Mouse (Mus musculus) small intestine, adult 2 months (tissue): Measurements from ENCODE around the gene Dyrk1a.

Experiments used
- CTCF ChIP-seq: fragments of 200-500 bp; IDR thresholded peaks from 2 replicates; pipeline ENCODE4 v1.5.1; 2012; ENCODE audit warnings: low read depth, mild to moderate bottlenecking, control low read depth, inconsistent platforms, low read length, moderate library complexity, mixed read lengths; ENCODE audit not compliant: insufficient replicate concordance, insufficient read length; ENCODE audit errors: extremely low read depth
- POLR2A ChIP-seq: fragments of 200-500 bp; IDR thresholded peaks from 2 replicates; pipeline ENCODE4 v1.6.1; 2012; ENCODE audit warnings: low read depth, mild to moderate bottlenecking, control low read depth, inconsistent platforms, low read length, moderate library complexity

- no peak for TF ChIP-seq CTCF
- no peak for TF ChIP-seq POLR2A
Measured at GRCm38 (mm10) chr16:94590977-94591376, 21.2 kb downstream of the Dyrk1a start.
